Mouse (Mus musculus) adrenal gland, postnatal 36 days (tissue): ENCODE data around the gene Slc10a4. TPM values are rescaled to one million over a fixed set of nuclear protein-coding genes. Genes with fewer than 3 reads are reported as not detected.
A peak's percentile ranks its signal among the peaks of the same experiment; 100 is the strongest.
"Not testable (repeated sequence)": the region's sequence is repeated elsewhere in the genome, so short reads cannot be mapped to it uniquely, and the experiment has no call there.

Source experiments
- DNase-seq, 2 experiments: peaks; one replicate each; pipeline ENCODE4 v3.0.0; 2021; ENCODE audit warnings: mixed read lengths in 1 of 2
- long read RNA-seq, 2 experiments: library from polyadenylated mRNA; stranded (forward); transcript quantifications; one replicate each; pipeline ENCODE4 v2.0.0; 2021; ENCODE audit warnings: borderline sequencing depth in 2 of 2
- total RNA-seq, 2 experiments: library from RNA; stranded (reverse); gene quantifications; 2 replicates each; pipeline ENCODE4 v1.2.3; 2021

The Slc10a4 gene
- 1 to 10 TPM; 5.7 to 8.3 TPM for total RNA-seq
- long read RNA-seq, experiment 1, transcript Slc10a4-201 (3 exons, 2,106 nt): major isoform, 13 of 15 reads
- long read RNA-seq, experiment 1, partial matches to known transcripts: 2 of 15 reads
- long read RNA-seq, experiment 1, other reads (novel, unspliced or antisense): 0 of 15 reads
- long read RNA-seq, experiment 2, partial matches to known transcripts: 0 of 4 reads
- long read RNA-seq, experiment 2, other reads (novel, unspliced or antisense): 0 of 4 reads

- DNase-seq: peak; percentile 62 to 71
Measured at GRCm38 (mm10) chr5:73006784-73007581, at the start of gene Slc10a4. Gene Slc10a4, plus strand, starts transcription at chr5:73006883.

- DNase-seq: peak; percentile 23 to 45
Measured at GRCm38 (mm10) chr5:72957281-72957680, 49.4 kb upstream of the Slc10a4 start.

GRCm38 (mm10) chr5:72960096-72960495, 46.6 kb upstream of the Slc10a4 start:
- no peak for DNase-seq

GRCm38 (mm10) chr5:72965706-72966105, 41.0 kb upstream of the Slc10a4 start:
- no peak for DNase-seq

GRCm38 (mm10) chr5:72972435-72972834, 34.2 kb upstream of the Slc10a4 start:
- no peak for DNase-seq

GRCm38 (mm10) chr5:72972934-72973333, 33.7 kb upstream of the Slc10a4 start:
- DNase-seq: no peak

GRCm38 (mm10) chr5:72974602-72975001, 32.1 kb upstream of the Slc10a4 start, which contains the start of gene Gm10135:
Gene Gm10135, minus strand, starts transcription at chr5:72974702.
- DNase-seq: no peak

GRCm38 (mm10) chr5:72975996-72976395, 30.7 kb upstream of the Slc10a4 start:
- no peak for DNase-seq

GRCm38 (mm10) chr5:72976539-72976938, 30.1 kb upstream of the Slc10a4 start:
- no peak for DNase-seq

- DNase-seq: peak in 1 of 2 experiments; percentile 23
Measured at GRCm38 (mm10) chr5:72984091-72984490, 22.6 kb upstream of the Slc10a4 start.

GRCm38 (mm10) chr5:72987786-72988185, 18.9 kb upstream of the Slc10a4 start:
- no peak for DNase-seq

GRCm38 (mm10) chr5:72989756-72990155, 16.9 kb upstream of the Slc10a4 start:
- no peak for DNase-seq

GRCm38 (mm10) chr5:72992474-72992873, 14.2 kb upstream of the Slc10a4 start:
- no peak for DNase-seq

- DNase-seq: no peak
Measured at GRCm38 (mm10) chr5:72994424-72994823, 12.3 kb upstream of the Slc10a4 start.

- DNase-seq: no peak
Measured at GRCm38 (mm10) chr5:72994928-72995327, 11.8 kb upstream of the Slc10a4 start.

GRCm38 (mm10) chr5:72995379-72995778, 11.3 kb upstream of the Slc10a4 start:
- DNase-seq: no peak

GRCm38 (mm10) chr5:72998546-72998945, 8.1 kb upstream of the Slc10a4 start:
- DNase-seq: not testable (repeated sequence)

- no peak for DNase-seq
Measured at GRCm38 (mm10) chr5:73004046-73004445, 2.6 kb upstream of the Slc10a4 start.

GRCm38 (mm10) chr5:73007582-73007959, 888 bp downstream of the Slc10a4 start:
- no peak for DNase-seq

GRCm38 (mm10) chr5:73008230-73008629, 1.5 kb downstream of the Slc10a4 start:
- peak; percentile 10 to 20 for DNase-seq

GRCm38 (mm10) chr5:73011806-73012205, 5.1 kb downstream of the Slc10a4 start:
- DNase-seq: not testable (repeated sequence)

GRCm38 (mm10) chr5:73012884-73013610, 6.4 kb downstream of the Slc10a4 start:
- not testable (repeated sequence) for DNase-seq
